Mouse (Mus musculus) T-helper 1 cell (primary cell): ENCODE measurements around the gene Dab2ip.

ENCODE experiments used
- in situ Hi-C: fragments of 300-600 bp; cut with MboI, MseI; formaldehyde crosslinking; loops from one replicate; pipeline ENCODE4 v1.15.1; 2025; ENCODE audit warnings: high pct_unique_total_duplicates

Gene Dab2ip

DNA sequence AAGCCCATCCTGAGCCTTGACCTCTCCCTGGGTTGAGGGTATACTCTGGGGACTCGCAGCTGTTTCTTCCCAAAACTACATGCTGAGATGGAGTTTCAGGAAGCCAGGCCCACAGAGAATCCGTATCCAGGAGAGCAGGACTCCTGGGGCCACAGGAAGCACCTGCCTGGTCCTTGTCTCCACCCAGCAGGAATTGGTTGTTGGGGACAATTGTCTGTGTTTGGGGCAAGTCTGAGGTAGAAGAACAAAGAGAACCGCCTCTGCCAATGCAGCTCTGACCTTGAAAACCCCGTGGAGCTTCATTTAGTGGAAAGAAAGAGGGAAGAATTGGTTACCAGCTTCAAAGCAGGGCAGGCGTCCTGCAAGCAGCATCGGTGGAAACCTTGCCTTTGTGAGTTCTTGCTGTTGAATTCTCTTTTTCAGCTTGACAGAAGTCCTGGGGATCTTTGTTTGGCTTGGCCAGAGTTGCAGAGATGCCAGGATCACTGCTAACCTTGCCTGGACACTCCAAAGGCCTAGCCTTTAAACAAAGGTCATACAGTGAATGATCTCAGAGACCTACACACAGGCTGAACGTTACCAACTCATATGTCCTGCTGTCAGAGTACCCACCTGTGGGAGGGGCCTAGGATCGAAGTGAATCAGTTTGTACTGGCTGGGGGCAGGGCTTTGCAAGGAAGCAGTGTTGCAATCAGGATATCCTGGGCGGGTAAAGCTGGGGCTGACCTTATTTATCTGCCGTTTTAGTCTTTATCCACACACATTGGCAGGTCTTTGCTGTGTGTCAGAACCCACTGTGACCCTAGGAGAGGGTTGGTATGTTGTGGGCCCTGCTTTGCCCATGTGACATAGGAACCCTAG lies 122.0 kb downstream of the Dab2ip start:
- in situ Hi-C loops, result no loop called here

DNA sequence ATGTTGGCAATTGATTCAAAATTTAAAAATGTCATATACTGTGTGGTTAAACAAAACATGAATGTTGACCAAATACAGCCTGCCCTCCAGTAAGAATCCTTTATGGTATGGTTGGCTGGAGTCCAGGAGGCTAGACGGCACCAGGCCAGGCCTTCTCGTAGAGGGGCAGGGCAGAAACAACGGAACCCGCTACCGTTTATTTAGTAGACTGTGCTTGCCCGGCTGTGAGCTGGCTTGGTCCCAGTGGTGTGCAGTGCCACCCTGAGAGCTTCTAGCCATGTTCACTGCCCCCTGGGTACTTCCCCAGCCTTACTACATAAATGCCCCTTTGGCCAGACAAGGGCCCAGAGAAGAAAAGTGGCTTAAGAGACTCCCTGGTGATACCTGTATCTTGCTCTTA lies 122.8 kb downstream of the Dab2ip start:
- in situ Hi-C loops, result no loop called here

DNA sequence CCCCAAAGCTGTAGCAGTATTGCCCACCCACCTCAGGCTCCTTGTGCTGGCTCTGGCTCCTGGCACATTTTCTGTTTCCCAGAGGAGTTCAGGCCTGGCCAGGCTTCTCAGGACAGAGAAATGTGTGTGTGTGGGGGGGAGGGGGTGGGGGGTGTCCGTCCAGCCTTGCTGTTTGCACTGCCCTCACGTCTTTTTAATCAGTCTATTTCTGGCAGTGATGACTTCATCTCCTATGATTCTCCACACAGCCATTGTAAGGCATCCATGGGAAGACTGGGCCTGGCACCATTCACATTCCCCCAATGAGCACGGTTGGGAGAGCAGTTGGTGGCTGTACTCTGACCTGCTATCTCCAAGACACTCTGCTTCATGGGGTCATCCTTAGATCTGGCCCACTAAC lies 125.9 kb downstream of the Dab2ip start:
- in situ Hi-C loops, result no loop called here

DNA sequence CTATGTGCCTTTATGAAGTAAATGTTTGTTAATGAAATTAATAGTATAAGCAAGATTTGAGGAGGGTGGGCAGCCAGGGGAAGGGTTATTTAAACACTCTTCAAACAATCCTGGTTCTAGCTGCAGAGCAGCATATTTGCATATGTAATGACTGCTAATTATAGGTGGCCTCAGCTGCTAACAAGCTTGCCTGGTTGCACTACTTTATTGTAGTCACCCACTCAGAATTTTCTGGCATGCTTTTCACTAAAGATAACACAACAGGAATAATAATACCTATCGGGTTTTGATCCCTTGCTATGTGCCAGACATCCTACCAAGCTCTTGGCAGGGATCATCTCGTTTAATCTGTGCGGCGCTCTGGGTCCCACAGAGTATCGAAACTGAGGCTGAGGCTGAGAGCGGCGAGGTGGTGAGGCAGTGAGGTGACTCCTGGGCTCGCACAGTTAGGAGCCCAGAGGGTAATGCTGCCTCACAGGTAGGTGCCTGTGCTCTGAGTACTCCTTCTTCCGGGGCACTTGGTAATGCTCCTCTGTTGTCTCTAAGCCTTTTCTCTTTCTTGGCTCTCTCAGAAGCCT lies 126.8 kb downstream of the Dab2ip start:
- in situ Hi-C loops, result no loop called here

DNA sequence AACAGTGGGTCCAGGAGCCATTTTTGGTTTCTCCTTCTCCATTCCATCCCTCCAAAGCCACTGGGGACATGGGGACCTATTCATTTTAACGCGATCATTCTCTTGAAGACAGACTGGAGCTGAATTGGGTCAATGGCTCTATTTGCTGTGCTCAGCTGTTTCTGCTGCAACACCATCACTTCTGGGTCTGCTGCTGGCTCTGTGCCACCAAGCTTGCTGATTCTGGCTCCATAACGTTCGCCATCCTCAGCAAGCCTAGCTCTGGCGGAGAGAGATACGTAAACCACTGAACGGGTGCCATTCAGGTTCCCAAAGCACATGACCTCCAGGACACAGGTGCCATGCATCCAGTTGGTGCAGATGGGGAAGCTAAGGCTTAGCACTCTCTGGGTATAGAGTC lies 128.0 kb downstream of the Dab2ip start:
- in situ Hi-C loops, result no loop called here

DNA sequence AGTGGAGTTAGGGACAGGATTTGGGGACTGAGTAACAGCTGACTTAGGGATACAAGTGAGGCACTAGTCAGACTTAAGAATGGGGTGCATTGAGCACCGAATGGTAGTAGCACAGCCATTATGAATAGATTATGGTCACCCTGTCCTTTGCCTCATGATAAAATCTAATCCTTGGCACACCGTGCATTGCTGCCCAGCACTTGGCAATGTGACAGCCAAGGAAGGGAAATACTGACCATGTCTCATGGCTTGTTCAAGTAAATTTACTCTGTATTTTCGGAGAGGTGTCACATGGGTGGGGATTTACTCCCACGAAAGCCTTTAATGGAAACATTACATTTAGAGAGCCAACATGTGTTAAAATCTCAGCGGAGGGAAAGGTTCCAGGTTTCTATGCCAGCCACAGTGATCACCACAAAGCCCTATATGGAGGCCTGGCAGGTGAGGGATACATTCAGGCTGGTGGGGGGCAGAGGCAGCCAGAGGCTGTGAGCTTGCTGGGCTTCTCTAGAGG lies 129.5 kb downstream of the Dab2ip start:
- in situ Hi-C loops, result no loop called here

DNA sequence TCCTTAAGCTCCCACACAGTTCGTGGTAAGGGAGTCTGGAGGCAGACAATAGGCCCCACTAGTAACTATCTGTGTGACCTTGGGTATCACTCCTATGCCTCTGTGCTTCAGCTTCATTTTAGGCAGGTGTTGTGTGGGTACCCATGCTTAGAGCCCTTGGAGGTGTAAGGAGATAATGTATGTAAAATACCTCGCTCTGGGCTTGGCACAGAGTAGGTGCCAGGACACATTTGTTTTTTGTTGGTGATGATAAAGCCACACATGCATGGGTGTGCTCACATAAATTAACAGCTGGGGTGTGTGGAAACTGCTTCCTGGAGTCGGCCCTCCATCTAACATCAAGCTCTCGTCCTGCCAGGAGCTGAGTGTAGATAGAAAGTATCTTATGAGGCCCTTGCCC lies 130.1 kb downstream of the Dab2ip start:
- in situ Hi-C loops, result no loop called here

DNA sequence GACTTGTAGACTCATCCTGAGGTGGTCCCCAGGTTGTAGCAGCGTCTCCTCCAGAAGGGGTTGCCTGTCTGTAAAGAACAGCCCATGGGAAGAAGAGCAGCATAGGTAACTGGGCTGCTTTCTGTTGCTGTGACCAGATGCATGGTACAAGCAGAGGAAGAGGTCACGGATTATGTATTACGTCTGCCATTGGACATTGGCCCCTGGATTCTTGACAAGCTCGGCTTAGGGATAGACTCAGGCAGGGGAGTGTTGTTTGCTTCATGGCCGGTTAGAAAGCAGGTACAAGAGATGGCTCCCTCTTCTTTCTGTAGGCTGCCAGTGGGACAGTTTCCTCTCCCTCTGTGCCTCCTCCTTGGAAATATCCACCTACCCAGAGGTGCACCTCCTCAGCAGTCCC lies 130.5 kb downstream of the Dab2ip start:
- in situ Hi-C loops, result no loop called here

DNA sequence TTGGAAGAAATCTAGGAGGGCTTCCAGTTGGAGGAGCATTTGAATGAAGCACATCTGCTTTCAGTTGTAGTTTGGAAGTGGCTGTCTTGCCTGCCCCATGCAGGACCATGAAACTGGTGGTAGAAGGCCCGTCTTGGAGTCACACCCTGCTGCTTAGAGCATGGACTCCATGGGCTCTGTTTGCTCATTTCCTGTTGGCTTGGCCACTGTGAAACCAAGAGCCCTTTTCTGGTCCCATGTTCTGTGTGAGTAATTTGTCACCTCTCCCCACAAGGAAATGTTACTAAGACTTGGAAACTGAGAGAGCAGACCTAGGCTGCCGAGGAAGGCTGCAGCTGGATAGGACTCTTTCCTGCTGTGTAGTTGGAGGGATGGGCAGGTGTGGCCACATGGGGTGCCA lies 131.8 kb downstream of the Dab2ip start:
- in situ Hi-C loops, result no loop called here

DNA sequence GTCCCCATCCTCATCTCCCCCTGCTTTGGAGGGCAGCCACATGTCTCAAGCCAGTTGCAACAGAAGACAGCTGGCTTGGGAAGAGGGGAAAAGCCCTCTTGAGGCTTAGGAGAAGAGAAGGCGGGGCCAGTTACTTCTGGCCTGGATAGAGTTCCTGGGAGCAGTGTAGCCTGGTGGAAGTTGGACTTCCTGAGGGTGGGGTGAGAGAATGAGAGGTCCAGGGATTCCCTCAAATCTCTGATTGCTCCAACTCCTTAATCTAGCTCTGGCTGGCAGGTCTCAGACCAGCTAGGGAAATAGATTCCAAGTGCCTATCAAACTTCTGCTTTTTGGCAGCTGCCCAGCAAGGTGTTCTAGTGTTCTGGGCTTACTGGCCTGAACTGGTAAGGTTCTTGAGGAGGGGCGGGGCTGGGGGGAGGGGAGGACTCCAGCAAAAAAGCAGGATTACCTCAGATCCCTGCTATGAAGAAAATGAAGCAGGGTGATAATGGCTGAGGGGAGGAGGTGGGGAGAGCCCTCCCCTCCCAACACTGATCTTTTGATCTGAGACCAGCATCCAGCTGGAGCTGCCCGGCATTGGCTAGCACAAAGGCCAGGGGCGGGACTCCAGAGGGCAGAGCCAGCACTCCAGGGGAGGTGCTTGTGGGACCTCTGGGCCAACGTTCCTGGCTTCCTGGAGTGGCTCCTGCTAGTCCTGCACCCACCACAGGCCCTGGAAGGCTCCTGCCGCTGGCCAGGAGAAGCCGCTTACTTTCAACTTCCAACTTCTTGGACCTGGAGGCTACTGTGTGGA lies 133.4 kb downstream of the Dab2ip start:
- in situ Hi-C loops, result no loop called here

DNA sequence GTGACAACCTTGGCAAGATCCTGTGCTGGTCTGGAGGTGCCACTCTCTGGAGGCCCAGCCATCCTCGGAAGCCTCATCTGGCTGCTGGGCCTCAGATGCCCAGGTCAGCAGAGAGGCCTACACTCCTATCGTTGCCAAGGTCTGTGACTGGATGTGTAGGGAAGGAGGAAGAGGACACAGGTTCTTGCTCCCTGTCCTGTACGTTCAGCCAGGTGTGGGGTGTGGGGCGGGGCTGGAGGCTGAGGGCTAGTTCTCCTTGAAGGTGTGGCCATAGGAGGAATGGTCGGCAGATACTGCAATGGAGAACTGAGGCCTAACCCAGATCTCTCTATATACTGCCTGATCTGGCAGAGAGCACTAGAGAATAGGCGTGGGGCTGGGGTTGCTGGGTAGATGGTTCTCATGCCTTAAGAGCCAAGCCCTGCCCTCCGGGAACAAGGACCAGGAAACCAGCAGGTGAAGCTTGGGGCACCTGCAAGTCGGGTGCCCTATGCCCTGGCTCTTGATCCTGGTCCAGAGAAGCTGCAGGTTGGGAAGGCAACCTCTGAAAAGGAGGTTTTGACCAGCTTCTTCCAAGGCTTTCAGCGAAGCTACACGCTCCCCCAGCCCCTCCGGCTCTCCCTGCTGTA lies 134.3 kb downstream of the Dab2ip start:
- in situ Hi-C loops, result no loop called here

DNA sequence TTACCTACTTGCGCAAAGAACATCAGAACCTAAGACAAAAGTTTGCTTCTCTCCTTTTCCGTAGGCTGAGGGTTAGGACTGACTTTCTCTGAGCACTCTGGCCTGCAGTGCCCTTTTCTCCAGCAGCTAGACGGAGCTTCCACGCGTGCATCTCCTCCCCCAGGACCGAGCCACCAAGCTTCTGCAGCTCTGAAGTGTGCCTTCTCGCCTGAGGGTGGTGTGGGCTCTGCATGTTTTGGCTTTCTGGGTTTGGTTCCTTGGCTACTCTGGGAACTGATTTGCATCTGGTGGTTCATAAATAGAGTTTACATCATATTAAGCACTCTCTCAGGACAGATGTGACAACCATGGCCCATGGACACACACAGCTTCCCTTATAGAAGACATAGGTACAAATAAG lies 135.0 kb downstream of the Dab2ip start:
- in situ Hi-C loops, result no loop called here

DNA sequence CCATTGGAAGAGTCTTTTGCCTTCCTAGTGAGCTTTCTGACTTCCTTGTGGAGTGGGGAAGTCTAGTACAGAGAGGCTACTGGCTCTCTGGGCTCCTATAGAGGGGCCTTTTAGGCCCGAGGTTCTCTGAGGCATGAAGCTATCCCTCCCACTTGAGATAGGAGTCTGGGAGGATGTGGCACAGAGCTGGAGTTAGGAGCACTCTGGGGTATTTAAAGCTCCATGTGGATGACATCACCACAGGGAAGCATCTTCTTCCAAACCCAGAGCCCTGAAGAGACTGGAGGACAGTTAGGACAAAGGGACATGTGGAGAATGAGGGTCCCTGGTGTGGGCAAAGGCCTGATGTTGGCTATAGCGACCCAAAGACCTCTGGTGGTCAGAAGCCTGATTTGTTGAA lies 136.0 kb downstream of the Dab2ip start:
- in situ Hi-C loops, result no loop called here

DNA sequence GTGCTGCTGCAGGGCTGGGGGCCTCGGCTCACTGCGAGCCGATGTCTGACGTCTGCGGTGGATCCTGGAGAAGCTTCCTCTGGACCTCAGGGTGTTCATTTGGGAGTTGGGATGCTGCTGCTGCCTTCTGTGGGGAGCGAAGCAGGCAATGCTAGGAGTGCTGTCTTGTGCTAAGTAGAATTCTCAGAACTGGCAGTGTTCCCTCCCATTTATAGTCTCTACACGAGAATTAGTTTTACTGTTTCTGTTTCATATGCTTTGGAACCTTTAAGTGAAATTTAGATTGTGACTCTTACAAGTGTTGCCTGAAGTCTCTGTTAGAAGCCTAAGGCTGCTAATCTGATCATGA lies 138.1 kb downstream of the Dab2ip start:
- in situ Hi-C loops, result no loop called here

DNA sequence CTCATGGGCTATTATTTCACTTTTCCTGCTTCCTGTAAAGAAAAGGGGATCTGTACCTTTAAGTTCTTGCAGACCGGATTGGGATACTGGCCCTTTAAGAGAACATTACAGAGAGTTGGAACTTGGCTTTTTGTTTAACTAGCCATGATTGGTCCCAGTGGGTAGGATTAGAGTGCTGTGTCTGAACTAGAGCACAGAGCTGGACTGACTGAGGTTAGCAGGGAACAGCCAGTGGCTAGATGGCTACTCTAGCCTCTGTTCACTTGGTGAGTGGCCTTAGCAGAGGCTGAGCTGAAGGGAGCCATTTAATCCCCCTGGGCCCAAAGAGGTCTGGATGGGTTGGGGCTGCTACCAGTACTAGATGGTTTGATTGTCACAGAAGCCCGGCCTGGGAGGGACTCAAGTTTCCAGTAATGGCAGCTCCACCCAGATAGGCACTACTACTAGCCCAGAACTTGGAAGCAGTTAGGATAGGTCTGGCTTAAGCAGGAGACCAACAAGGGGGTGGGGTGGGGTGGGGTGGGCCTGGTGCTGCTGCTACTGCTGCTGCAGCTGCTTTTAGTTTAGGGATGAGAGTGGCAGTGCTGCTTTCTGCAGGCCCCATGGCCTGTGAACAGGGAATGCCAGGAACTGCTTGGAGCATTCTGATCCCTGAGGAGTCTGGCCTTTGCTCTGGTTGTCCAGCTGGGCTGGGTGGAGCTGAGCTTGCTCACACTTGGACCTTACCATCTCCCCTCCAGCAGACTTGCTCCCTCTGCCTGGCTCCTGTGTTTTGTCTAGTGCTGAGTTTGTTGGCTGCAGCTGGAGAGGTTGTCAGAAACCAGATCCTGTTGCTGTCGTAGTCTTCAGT lies 138.7 kb downstream of the Dab2ip start:
- in situ Hi-C loops, result no loop called here

DNA sequence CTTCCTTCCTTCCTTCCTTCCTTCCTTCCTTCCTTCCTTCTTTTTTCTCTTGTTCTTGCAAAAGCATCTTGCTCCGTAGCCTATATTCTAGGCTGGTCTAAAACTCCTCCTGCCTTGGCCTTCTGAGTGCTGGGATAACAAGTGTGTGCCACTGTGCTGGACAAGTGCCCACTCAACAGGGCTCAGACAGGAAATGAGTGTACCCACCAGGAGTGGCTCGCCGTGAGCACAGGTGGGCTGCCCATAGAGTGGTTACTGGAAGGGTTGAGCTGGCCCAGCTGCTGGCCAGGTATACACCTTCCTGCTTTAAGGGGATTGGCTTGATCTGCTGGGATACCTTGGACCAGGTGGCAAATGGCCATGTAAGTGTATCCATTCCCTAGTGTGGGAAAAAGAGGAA lies 139.7 kb downstream of the Dab2ip start:
- in situ Hi-C loops, result no loop called here

DNA sequence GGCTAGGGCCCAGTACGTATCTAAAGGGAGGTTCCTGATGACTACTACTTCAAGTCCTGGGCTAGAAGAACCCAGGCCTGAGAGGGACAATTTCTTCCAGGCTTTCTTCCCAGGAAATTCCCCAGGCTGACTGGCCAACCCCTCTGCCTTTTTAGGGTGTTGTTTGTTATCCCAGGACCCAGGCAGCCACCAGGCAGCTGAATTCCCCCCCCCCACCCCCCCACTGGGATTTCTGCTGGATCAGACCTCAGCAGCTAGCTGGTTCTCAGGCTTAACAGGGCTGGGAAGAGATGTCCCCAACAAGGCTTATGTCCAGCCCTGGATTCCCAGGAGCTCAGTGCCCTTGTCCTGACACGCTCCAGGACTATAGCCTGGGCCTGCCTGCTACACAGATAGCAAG lies 142.9 kb downstream of the Dab2ip start:
- in situ Hi-C loops, result no loop called here

DNA sequence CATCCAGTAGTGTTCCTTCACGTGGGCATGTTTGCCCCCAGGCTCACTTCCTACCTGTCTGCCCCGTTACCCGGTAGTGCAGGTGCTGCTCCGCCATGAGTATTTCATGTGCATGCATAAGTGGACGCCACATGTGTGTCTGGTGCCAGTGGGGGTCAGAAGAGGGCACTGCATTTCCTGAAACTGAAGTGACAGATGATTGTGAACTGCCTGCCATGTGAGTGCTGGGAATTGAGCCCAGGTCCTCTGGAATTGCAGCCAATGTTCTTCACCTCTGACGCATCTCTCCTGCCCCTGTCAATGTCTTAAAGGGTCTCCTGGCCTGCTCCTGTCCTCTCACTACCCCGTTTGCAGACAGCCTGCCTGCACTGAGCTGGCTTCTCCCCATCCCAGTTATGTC lies 143.9 kb downstream of the Dab2ip start:
- in situ Hi-C loops, result no loop called here

DNA sequence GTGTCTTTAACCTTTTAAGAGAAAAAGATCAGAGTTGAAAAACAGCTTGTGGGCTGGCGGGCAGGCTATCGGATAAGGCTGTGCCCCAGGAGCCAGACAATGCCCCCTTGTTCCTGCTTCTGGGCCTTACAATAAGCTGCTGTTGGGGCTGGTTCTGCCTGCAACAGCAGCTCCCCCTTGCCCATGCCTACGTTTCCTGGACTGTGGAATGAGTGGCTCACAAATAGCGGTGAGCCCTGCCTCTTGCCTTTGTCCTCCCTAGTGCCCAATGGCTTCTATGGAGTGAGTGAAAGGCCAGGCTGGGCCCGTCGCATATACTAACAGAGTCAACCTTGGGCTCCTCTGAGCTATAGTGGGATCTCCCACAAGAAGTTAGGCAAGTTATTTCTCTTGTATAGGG lies 144.5 kb downstream of the Dab2ip start:
- in situ Hi-C loops, result no loop called here

DNA sequence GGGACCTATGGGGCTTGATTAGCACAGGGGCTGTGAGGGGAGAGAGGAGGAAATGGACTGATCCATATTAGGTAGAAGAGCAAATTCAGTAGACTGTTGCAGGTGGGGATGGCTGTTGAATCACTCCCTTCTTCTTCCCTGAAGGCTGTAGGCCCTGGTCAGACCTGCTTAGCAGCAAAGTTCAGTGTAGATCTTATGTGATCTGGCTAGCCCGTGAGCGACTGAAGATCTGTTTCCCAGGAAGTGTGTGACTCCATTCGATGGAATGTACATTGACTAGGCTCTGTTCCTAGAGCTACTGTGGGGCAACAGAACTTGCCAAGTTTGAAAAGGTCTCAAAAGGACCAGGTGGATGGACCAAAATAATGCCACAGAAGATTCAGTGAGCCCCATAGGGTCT lies 145.2 kb downstream of the Dab2ip start:
- in situ Hi-C loops, result no loop called here

DNA sequence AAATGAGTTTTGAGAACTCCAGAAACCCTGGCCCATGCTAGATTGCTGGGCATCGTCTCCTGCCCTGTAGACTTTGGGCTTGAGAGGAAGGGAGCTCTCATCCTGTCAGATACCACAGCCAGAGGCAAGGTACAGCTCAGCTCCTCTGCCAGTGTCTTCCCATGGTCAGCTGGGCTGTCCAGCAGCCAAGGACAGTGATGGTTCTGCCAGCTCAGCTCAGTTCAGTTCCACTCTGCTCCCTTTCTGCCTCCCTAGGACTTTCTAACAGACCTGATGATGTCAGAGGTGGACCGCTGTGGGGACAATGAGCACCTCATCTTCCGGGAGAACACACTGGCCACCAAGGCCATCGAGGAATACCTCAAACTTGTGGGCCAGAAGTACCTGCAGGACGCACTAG lies 154.5 kb downstream of the Dab2ip start:
- in situ Hi-C loops, result no loop called here
